Mouse (Mus musculus) limb, embryonic 14.5 days (tissue): ENCODE measurements around the gene Tex38. TPM values are rescaled to one million over a fixed set of nuclear protein-coding genes. Genes with fewer than 3 reads are reported as not detected.

Experiments
- ATAC-seq: fragments of 200-750 bp; cut with Nextera tagmentation; 2 replicates; pipeline ENCODE4 v1.8.0; 2017; ENCODE audit warnings: low read depth, moderate number of reproducible peaks, moderate TSS enrichment; ENCODE audit not compliant: low FRiP score
- DNase-seq: peaks from one replicate; pipeline ENCODE4 v3.0.0-alpha.2; 2015; ENCODE audit warnings: low spot score
- H3K27ac ChIP-seq: fragments of 300-500 bp; sonication (generic); replicated peaks from 2 replicates; pipeline ENCODE4 v1.5.1; 2014; ENCODE audit warnings: low read depth, mild to moderate bottlenecking, low read length, moderate library complexity, mixed read lengths
- H3K27me3 ChIP-seq: fragments of 300-500 bp; sonication (generic); 2 replicates; pipeline ENCODE4 v1.6.1; 2014; ENCODE audit warnings: low read length, mixed read lengths; ENCODE audit not compliant: control insufficient read depth, insufficient read depth
- H3K36me3 ChIP-seq: fragments of 300-500 bp; sonication (generic); 2 replicates; pipeline ENCODE4 v1.6.1; 2014; ENCODE audit warnings: mild to moderate bottlenecking, low read length, moderate library complexity, mixed read lengths; ENCODE audit not compliant: control insufficient read depth, insufficient read depth
- H3K4me1 ChIP-seq: fragments of 300-500 bp; sonication (generic); 2 replicates; pipeline ENCODE4 v1.6.1; 2014; ENCODE audit warnings: antibody characterized with exemption, low read length, mixed read lengths; ENCODE audit not compliant: control insufficient read depth, insufficient read depth
- H3K4me2 ChIP-seq: fragments of 300-500 bp; sonication (generic); replicated peaks from 2 replicates; pipeline ENCODE4 v1.6.1; 2014; ENCODE audit warnings: low read depth, mild to moderate bottlenecking, low read length, moderate library complexity; ENCODE audit not compliant: severe bottlenecking
- H3K4me3 ChIP-seq: fragments of 300-500 bp; sonication (generic); replicated peaks from 2 replicates; pipeline ENCODE4 v1.5.1; 2014; ENCODE audit warnings: low read length
- H3K9ac ChIP-seq: fragments of 300-500 bp; sonication (generic); 2 replicates; pipeline ENCODE4 v1.6.1; 2014; ENCODE audit warnings: mild to moderate bottlenecking, low read depth, low read length, moderate library complexity; ENCODE audit not compliant: severe bottlenecking
- H3K9me3 ChIP-seq: fragments of 300-500 bp; sonication (generic); 2 replicates; pipeline ENCODE4 v1.6.1; 2016; ENCODE audit warnings: low read length; ENCODE audit not compliant: control insufficient read depth
- POLR2A ChIP-seq: fragments of 200-500 bp; IDR thresholded peaks from 2 replicates; pipeline ENCODE4 v1.8.0; 2012; ENCODE audit warnings: inconsistent platforms, mild to moderate bottlenecking, moderate library complexity, borderline replicate concordance; ENCODE audit not compliant: insufficient read depth, insufficient read length; ENCODE audit errors: extremely low read depth
- WGBS: fragments of 180-500 bp; shearing (Covaris S2); extraction: QIAGEN DNeasy Blood & Tissue Kit; methylation state at CpG from one replicate; pipeline ENCODE4 v1.1.7; 2014; 5-methylcytosine and 5-hydroxymethylcytosine counted together
- polyA plus RNA-seq, 2 experiments: library from polyadenylated mRNA; depleted of rRNA in 1 of 2; stranded (reverse) in 1 of 2; unstranded in 1 of 2; fragments of >200 nt; fragmentation: Nextera tagmentation in 1 of 2; extraction: Ambion mirVana in 1 of 2; gene quantifications; 2 replicates each; pipeline versions ENCODE4 v1.2.1 to v1.2.3; 2012 to 2014

The Tex38 gene
- polyA plus RNA-seq, 2 experiments, result 0.32 to 0.50 TPM

GRCm38 (mm10) chr4:115775056-115775455 is 5.8 kb downstream of the Tex38 start:
- Histone ChIP-seq H3K27me3 (no peaks in the 10 kb centered on the region), H3K9ac (no peak overlapping the region), H3K36me3 (0 out of 2 replicates have a peak, but pooled peaks cover 21% of the 10 kb centered on the region), H3K4me2 (no peak overlapping the region), H3K27ac (no peak overlapping the region), H3K9me3 (no peaks in the 10 kb centered on the region), H3K4me1 (no peaks in the 10 kb centered on the region), H3K4me3 (no peak overlapping the region)
- WGBS, result 79% methylated on average over 6 of the region's 6 CpGs
- ATAC-seq (no peak), DNase-seq (no peak)
- TF ChIP-seq POLR2A, result no peak

- Histone ChIP-seq H3K9ac (no peak overlapping the region), H3K36me3 (peaks cover 55% of the 10 kb centered on the region)
These were observed 13.0 kb downstream of the Tex38 start for GRCm38 (mm10) chr4:115767647-115768467.

GRCm38 (mm10) chr4:115764581-115764980 is 16.2 kb downstream of the Tex38 start:
- H3K4me2 ChIP-seq, result no peak overlapping the region
- H3K4me3 ChIP-seq, result no peak overlapping the region
- H3K27me3 ChIP-seq, result no peaks in the 10 kb centered on the region
- H3K27ac ChIP-seq, result no peak overlapping the region
- TF ChIP-seq POLR2A, result no peak
- no peaks in the 10 kb centered on the region for H3K9me3 ChIP-seq
- DNase-seq (no peak), ATAC-seq (no peak)
- H3K36me3 ChIP-seq, result peaks cover 56% of the 10 kb centered on the region
- WGBS, result 90% methylated on average over 11 of the region's 11 CpGs
- no peak overlapping the region for H3K9ac ChIP-seq
- H3K4me1 ChIP-seq, result no peaks in the 10 kb centered on the region

More at GRCm38 (mm10) chr4:115767647-115768467, 13.0 kb downstream of the Tex38 start:
- no peak overlapping the region for H3K4me3 ChIP-seq
- no peaks in the 10 kb centered on the region for H3K27me3 ChIP-seq
- no peak overlapping the region for H3K4me2 ChIP-seq
- no peaks in the 10 kb centered on the region for H3K4me1 ChIP-seq
- H3K27ac ChIP-seq, result no peak overlapping the region
- ATAC-seq, result no peak
- H3K9me3 ChIP-seq, result no peaks in the 10 kb centered on the region
- no peak for DNase-seq
- 68% methylated on average over 11 of the region's 11 CpGs for WGBS
- TF ChIP-seq POLR2A, result no peak

- no peak overlapping the region for H3K27ac ChIP-seq
- no peaks in the 10 kb centered on the region for H3K4me1 ChIP-seq
- peaks cover 44% of the 10 kb centered on the region for H3K36me3 ChIP-seq
- no peaks in the 10 kb centered on the region for H3K9me3 ChIP-seq
- H3K27me3 ChIP-seq, result no peaks in the 10 kb centered on the region
- H3K4me3 ChIP-seq, result no peak overlapping the region
- DNase-seq (peak; percentile 74), ATAC-seq (no peak)
- TF ChIP-seq POLR2A, result no peak
- 15% methylated on average over 3 of the region's 3 CpGs for WGBS
- H3K4me2 ChIP-seq, result no peak overlapping the region
- H3K9ac ChIP-seq, result no peak overlapping the region
These were observed 19.6 kb downstream of the Tex38 start for GRCm38 (mm10) chr4:115761206-115761605.

- peaks cover 23% of the 10 kb centered on the region for H3K36me3 ChIP-seq
- 85% methylated on average over 1 of the region's 1 CpGs for WGBS
These were observed 26.0 kb downstream of the Tex38 start for GRCm38 (mm10) chr4:115754851-115755250.

More at GRCm38 (mm10) chr4:115754851-115755250, 26.0 kb downstream of the Tex38 start:
- no peak overlapping the region for H3K4me2 ChIP-seq
- H3K4me1 ChIP-seq, result no peaks in the 10 kb centered on the region
- no peak overlapping the region for H3K9ac ChIP-seq
- no peaks in the 10 kb centered on the region for H3K27me3 ChIP-seq
- H3K9me3 ChIP-seq, result no peaks in the 10 kb centered on the region
- H3K4me3 ChIP-seq, result no peak overlapping the region
- DNase-seq (no peak), ATAC-seq (no peak)
- H3K27ac ChIP-seq, result no peak overlapping the region
- TF ChIP-seq POLR2A, result no peak
